ENCODE assay signal across 8 mouse cellular contexts in the genomic region with DNA sequence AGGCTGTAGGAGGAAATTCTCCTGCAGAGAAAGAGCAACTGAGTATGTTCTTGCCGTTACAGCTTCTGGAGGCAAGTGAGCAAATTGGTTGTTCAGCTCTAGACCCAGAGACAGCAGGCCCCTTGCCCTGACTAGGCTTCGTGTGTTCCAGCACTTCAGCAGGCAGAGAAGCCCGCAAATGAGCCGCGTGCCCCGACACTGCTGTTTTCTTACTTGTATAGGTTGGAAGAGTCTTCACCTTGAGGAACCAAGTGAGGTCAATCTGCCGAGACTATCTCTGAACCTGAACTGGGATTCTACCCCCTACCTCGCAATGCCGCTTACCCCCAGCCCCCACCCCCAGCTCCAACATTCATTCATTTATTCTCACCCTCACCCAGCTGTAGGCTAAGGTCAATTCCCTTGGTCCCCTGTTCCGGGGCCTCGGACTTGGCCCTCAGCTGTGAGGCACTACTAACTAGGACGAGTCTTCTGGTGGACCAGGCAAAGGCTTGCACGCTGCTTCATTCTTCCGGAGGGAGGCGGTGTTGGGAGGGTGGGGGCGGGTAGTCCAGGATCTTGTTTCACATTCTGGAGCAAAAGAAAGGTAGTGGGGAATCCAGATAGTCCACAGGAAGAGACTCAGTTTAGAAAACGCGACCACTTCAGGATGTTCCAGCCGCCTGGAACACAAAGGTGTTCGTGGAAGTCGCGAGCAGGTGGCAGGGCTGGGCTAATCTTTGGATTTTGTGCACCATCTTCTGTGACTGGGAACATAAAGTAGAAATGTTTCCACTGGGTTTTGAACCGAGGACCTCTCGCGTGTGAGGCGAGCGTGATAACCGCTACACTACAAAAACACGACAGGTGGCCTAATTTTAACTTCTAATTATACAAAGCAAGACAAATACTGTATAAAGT. TPM values are rescaled to one million over a fixed set of nuclear protein-coding genes. Genes with fewer than 3 reads are reported as not detected.
DNase-seq lines count a peak whose midpoint lies in the region; ATAC-seq and TF ChIP-seq lines count a peak whose summit lies in the region.

No protein-coding gene starts in this region.

- H3K9me3 ChIP-seq in erythroblast, embryonic 14.5 days (ENCODE audit: control insufficient read depth, low read length), result no peaks in the 10 kb centered on the region

- DNase-seq in 3134 (ENCODE audit: extremely low read depth, insufficient read length, low spot score) (peak; percentile 35), liver (peak; percentile 59)
- DNase-seq in cerebellum, adult 2 months, result peak; percentile 58 to 63
- peak; percentile 44 for DNase-seq in retina, postnatal 1 day
- no peak for DNase-seq in thymus, postnatal 25 days

- H3K27ac ChIP-seq in cerebellum, adult 2 months (ENCODE audit: insufficient read depth, low read length), result no peak overlapping the region

- H3K27me3 ChIP-seq in erythroblast, embryonic 14.5 days (ENCODE audit: control insufficient read depth), result peaks cover 58% of the 10 kb centered on the region
- H3K27me3 ChIP-seq in cerebellum, adult 2 months (ENCODE audit: control insufficient read depth, insufficient read depth, low read length), result no peaks in the 10 kb centered on the region; the same call in 1 of the 2 replicates

- no peak for ATAC-seq in erythroblast, adult 5-6 weeks (replicated peaks; ENCODE audit: low FRiP score, poor library complexity, severe bottlenecking)
- ATAC-seq in frontal cortex, adult (ENCODE audit: low TSS enrichment), result peak; percentile 24

- peaks cover 25% of the 10 kb centered on the region for H3K4me1 ChIP-seq in erythroblast, embryonic 14.5 days (ENCODE audit: control insufficient read depth)
- no peaks in the 10 kb centered on the region for H3K4me1 ChIP-seq in cerebellum, adult 2 months (ENCODE audit: control insufficient read depth, insufficient read depth, low read length)

- TF ChIP-seq POLR2A in cerebellum, adult 2 months (IDR thresholded peaks at IDR 0.05; ENCODE audit: borderline replicate concordance, insufficient read depth, low read length), result no peak

- 12% methylated on average over 29 of the region's 29 CpGs for WGBS in cerebellum, adult 2 months

- H3K4me3 ChIP-seq in erythroblast, embryonic 14.5 days (replicated peaks), result peak overlapping the region; percentile 55
- H3K4me3 ChIP-seq in cerebellum, adult 2 months (replicated peaks; ENCODE audit: insufficient read depth, low read depth, low read length), result peak overlapping the region; percentile 84

- peaks cover 2% of the 10 kb centered on the region for H3K36me3 ChIP-seq in erythroblast, embryonic 14.5 days (ENCODE audit: control insufficient read depth)

- no peak for TF ChIP-seq CTCF in cerebellum, adult 2 months (IDR thresholded peaks at IDR 0.05; ENCODE audit: borderline replicate concordance, insufficient read depth, low read depth, low read length)

RNA-seq across cellular contexts. Expression of a gene that starts 12.1 kb away (rescaled TPM):
- polyA plus RNA-seq in erythroblast, embryonic 14.5 days (2012), result 0.76 and 0.84 TPM in 2 replicates
- total RNA-seq in erythroblast, adult 5-6 weeks (2015; ENCODE audit: low replicate concordance), result 1.7 and 1.9 TPM in 2 replicates
- 1.4 and 1.7 TPM in 2 replicates for total RNA-seq in erythroblast, adult 5-6 weeks (2017; ENCODE audit: low replicate concordance)
- polyA plus RNA-seq in cerebellum, adult 2 months (2012; rRNA removed), result 9.8 and 10.7 TPM in 2 replicates

RNA-seq across cellular contexts. Expression of a gene that starts 42.6 kb away (rescaled TPM):
- polyA plus RNA-seq in erythroblast, embryonic 14.5 days (2012), result 0.01 TPM in 2 replicates
- 10.4 and 10.8 TPM in 2 replicates for total RNA-seq in erythroblast, adult 5-6 weeks (2015; ENCODE audit: low replicate concordance)
- 10.9 and 11.2 TPM in 2 replicates for total RNA-seq in erythroblast, adult 5-6 weeks (2017; ENCODE audit: low replicate concordance)
- 14.6 and 16.0 TPM in 2 replicates for polyA plus RNA-seq in cerebellum, adult 2 months (2012; rRNA removed)

RNA-seq across cellular contexts. Expression of a gene that starts 54.1 kb away (rescaled TPM):
- polyA plus RNA-seq in erythroblast, embryonic 14.5 days (2012), result 0.15 and 0.16 TPM in 2 replicates
- 4.2 and 4.4 TPM in 2 replicates for total RNA-seq in erythroblast, adult 5-6 weeks (2015; ENCODE audit: low replicate concordance)
- total RNA-seq in erythroblast, adult 5-6 weeks (2017; ENCODE audit: low replicate concordance), result 6.5 and 15.5 TPM in 2 replicates
- 0.21 and 0.32 TPM in 2 replicates for polyA plus RNA-seq in cerebellum, adult 2 months (2012; rRNA removed)

Comparison
In these comparisons a context has a peak if more than half of its experiments do, and no peak if none do; other contexts are left out.
1. RNA of a gene that starts 42.6 kb away (polyA plus RNA-seq): 14.6 to 16.0 TPM in cerebellum, adult 2 months; 0.01 TPM in erythroblast, embryonic 14.5 days; every median in the first group is over 10 times any median in the second.